Mouse (Mus musculus) liver, postnatal 0 days (tissue): ENCODE data around the gene Rbm3. TPM values are rescaled to one million over a fixed set of nuclear protein-coding genes. Genes with fewer than 3 reads are reported as not detected.

ENCODE experiments used
- ATAC-seq: fragments of 200-750 bp; cut with Nextera tagmentation; 2 replicates; pipeline ENCODE4 v1.8.0; 2017; ENCODE audit warnings: mild to moderate bottlenecking, moderate library complexity
- DNase-seq: peaks from one replicate; pipeline ENCODE4 v3.0.0-alpha.2; 2016
- H3K27ac ChIP-seq: fragments of 300-500 bp; sonication (generic); 2 replicates; pipeline ENCODE4 v1.5.1; 2014; ENCODE audit warnings: antibody characterized with exemption, moderate library complexity, mild to moderate bottlenecking, low read depth
- H3K27me3 ChIP-seq: fragments of 300-500 bp; sonication (generic); 2 replicates; pipeline ENCODE4 v1.6.1; 2014; ENCODE audit warnings: low read length, control low read depth, mixed read lengths; ENCODE audit not compliant: insufficient read depth
- H3K36me3 ChIP-seq: fragments of 300-500 bp; sonication (generic); replicated peaks from 2 replicates; pipeline ENCODE4 v1.6.1; 2014; ENCODE audit warnings: mild to moderate bottlenecking, control low read depth, low read length, moderate library complexity, mixed read lengths; ENCODE audit not compliant: insufficient read depth
- H3K4me1 ChIP-seq: fragments of 300-500 bp; sonication (generic); 2 replicates; pipeline ENCODE4 v1.6.1; 2014; ENCODE audit warnings: antibody characterized with exemption, mild to moderate bottlenecking, control low read depth; ENCODE audit not compliant: insufficient read depth
- H3K4me2 ChIP-seq: fragments of 300-500 bp; sonication (generic); 2 replicates; pipeline ENCODE4 v1.6.1; 2014; ENCODE audit warnings: low read depth, mild to moderate bottlenecking, low read length, moderate library complexity, mixed read lengths
- H3K4me3 ChIP-seq: fragments of 300-500 bp; sonication (generic); 2 replicates; pipeline ENCODE4 v1.5.1; 2014; ENCODE audit warnings: low read depth, low read length
- H3K9ac ChIP-seq: fragments of 300-500 bp; sonication (generic); replicated peaks from 2 replicates; pipeline ENCODE4 v1.6.1; 2014; ENCODE audit warnings: mild to moderate bottlenecking, moderate library complexity
- H3K9me3 ChIP-seq: fragments of 300-500 bp; sonication (generic); 2 replicates; pipeline ENCODE4 v1.6.1; 2016; ENCODE audit warnings: mild to moderate bottlenecking, control low read depth, low read length, mixed read lengths
- CTCF ChIP-seq: sonication (generic); IDR thresholded peaks from 2 replicates; pipeline ENCODE4 v1.5.1; 2016; ENCODE audit warnings: antibody characterized with exemption, low read depth
- EP300 ChIP-seq: IDR thresholded peaks from 2 replicates; pipeline ENCODE4 v1.6.1; 2016; ENCODE audit warnings: antibody characterized with exemption, low read depth, mild to moderate bottlenecking
- WGBS: fragments of 180-500 bp; shearing (Covaris S2); extraction: QIAGEN DNeasy Blood & Tissue Kit; methylation state at CpG from one replicate; pipeline ENCODE4 v1.1.7; 2014; ENCODE audit not compliant: insufficient replicate concordance; 5-methylcytosine and 5-hydroxymethylcytosine counted together
- polyA plus RNA-seq: library from polyadenylated mRNA; unstranded; fragments of >200 nt; fragmentation: Nextera tagmentation; extraction: Ambion mirVana; gene quantifications from 2 replicates; pipeline ENCODE4 v1.2.1, GENCODE M21; 2015

The Rbm3 gene
- polyA plus RNA-seq, 1 experiment from 2014 or later: 413 TPM

DNA sequence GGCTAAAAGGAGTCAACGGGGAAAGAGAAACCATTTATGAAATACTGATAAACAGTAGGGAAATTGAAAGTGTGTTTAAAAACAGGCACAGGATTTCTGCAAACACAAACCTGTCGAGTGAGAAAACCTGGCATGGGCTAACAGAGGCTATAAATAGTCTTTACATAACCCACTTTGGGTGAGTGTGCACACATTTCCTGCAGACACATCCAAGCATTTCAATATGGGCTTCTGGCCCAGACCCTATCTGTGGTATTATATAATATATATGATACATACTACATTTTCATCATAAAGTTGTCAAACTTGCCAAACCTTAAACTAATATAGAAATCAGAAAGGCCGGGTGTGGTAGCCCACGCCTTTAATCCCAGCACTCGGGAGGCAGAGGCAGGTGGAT is 17.4 kb upstream of the Rbm3 start:
- Histone ChIP-seq H3K36me3 (no peaks in the 10 kb centered on the region), H3K9me3 (no peaks in the 10 kb centered on the region), H3K4me1 (no peaks in the 10 kb centered on the region), H3K27ac (no peak overlapping the region), H3K4me2 (no peak overlapping the region), H3K9ac (no peak overlapping the region), H3K27me3 (no peaks in the 10 kb centered on the region), H3K4me3 (no peak overlapping the region)
- WGBS: 64% methylated on average over 5 of the region's 5 CpGs
- ATAC-seq: no peak
- TF ChIP-seq EP300 (no peak), CTCF (no peak)
- no peak for DNase-seq

DNA sequence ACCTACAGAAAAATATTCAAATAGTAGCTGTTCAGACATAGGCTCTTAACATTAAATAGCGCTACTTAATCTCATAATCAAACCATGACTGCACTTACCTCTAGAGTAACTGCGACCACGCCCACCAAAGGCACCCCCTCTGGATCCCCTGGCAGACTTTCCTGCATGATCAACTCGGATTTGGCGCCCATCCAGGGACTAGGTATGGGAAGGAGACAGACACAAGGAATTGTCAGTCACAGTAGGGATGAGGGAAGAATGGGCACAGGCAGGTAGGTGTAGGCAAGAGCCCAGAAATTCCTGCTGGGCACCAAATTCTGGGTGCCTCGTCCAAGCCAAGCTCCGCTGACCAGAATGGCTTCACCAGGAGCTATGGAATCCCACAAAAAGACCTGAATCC is 1.9 kb downstream of the Rbm3 start:
- Histone ChIP-seq H3K4me3 (peak overlapping the region; percentile 62), H3K4me1 (no peaks in the 10 kb centered on the region), H3K4me2 (peak overlapping the region; percentile 78), H3K27me3 (no peaks in the 10 kb centered on the region), H3K9ac (peak overlapping the region; percentile 74), H3K36me3 (peaks cover 36% of the 10 kb centered on the region), H3K9me3 (no peaks in the 10 kb centered on the region), H3K27ac (no peak overlapping the region)
- DNase-seq: no peak
- TF ChIP-seq EP300 (no peak), CTCF (no peak)
- 49% methylated on average over 7 of the region's 7 CpGs for WGBS
- ATAC-seq: no peak

DNA sequence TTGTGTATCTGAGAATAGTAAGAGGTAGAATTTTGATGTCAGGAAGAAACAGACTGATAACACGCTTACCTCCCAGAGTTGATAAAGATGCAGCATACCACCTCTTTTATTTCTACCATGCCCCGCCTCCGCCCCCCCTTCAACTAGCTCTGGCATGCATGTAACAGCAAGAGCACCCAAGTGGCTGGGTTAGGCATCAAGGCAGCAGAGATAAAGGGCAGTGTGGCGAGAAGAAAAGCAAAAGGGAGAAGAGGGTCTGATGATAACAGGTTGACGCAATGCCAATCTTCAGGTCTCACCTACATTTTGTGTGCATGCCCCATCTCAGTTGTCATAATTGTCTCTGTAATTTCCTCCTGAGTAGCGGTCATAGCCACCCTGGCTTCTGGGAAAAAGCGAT is 2.7 kb downstream of the Rbm3 start:
- Histone ChIP-seq H3K4me1 (no peaks in the 10 kb centered on the region), H3K27ac (no peak overlapping the region), H3K27me3 (no peaks in the 10 kb centered on the region), H3K9me3 (no peaks in the 10 kb centered on the region), H3K4me3 (no peak overlapping the region), H3K9ac (no peak overlapping the region), H3K36me3 (peaks cover 36% of the 10 kb centered on the region), H3K4me2 (0 out of 2 replicates have a peak overlapping the region, but pooled peaks have one; percentile 78)
- 79% methylated on average over 7 of the region's 7 CpGs for WGBS
- DNase-seq: no peak
- ATAC-seq: no peak
- no peak for TF ChIP-seq CTCF
- no peak for TF ChIP-seq EP300

DNA sequence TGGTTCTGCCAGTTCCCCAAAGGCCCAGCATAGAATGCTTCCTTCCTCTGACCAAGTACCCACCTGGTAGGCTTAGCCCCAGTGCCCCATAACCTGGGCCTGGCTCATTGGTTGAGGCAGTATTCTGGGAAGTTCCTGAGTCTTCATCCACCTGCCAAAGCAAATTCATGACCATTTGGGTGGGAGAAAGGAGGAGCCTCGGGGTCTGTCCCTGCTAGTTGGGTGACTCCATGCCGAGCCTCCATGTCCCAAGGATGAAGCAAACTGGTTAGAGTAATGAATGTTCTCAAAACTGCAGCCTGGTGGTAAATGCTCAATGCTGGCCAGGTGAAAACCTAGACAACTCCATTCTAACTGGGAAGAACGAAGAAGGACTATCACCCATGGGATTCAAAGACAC is 4.6 kb downstream of the Rbm3 start:
- TF ChIP-seq CTCF (no peak), EP300 (no peak)
- H3K36me3 ChIP-seq: peaks cover 39% of the 10 kb centered on the region
- no peak overlapping the region for H3K4me2 ChIP-seq
- no peak overlapping the region for H3K9ac ChIP-seq
- ATAC-seq (no peak), DNase-seq (no peak)
- no peak overlapping the region for H3K4me3 ChIP-seq
- no peaks in the 10 kb centered on the region for H3K4me1 ChIP-seq
- H3K9me3 ChIP-seq: no peaks in the 10 kb centered on the region
- no peak overlapping the region for H3K27ac ChIP-seq
- no peaks in the 10 kb centered on the region for H3K27me3 ChIP-seq
- WGBS: 73% methylated on average over 3 of the region's 3 CpGs

DNA sequence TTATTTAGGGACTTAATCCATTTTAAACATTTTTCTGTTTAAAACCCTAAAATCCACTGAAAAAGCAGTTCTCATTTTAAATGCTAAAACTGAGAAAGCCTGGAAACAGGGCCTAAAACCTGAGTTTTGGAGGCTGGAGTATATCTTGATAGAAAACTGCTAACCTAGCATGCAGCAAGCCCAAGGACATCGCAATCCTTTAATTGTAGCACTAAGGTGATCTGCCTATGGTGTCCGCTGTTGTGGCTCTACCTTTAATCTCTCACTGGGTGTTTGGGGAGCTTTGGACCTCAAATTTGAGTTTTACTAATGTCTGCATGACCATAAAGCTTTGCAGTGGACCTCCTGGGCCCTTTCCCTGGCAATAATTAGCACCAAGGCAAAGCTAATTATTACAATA is 5.2 kb downstream of the Rbm3 start:
- no peaks in the 10 kb centered on the region for H3K9me3 ChIP-seq
- no peak overlapping the region for H3K4me3 ChIP-seq
- no peak overlapping the region for H3K9ac ChIP-seq
- H3K4me1 ChIP-seq: no peaks in the 10 kb centered on the region
- TF ChIP-seq CTCF: no peak
- no peak for TF ChIP-seq EP300
- no peak for ATAC-seq
- 96% methylated on average over 2 of the region's 2 CpGs for WGBS
- peaks cover 39% of the 10 kb centered on the region for H3K36me3 ChIP-seq
- no peak overlapping the region for H3K4me2 ChIP-seq
- no peak overlapping the region for H3K27ac ChIP-seq
- no peak for DNase-seq
- no peaks in the 10 kb centered on the region for H3K27me3 ChIP-seq

DNA sequence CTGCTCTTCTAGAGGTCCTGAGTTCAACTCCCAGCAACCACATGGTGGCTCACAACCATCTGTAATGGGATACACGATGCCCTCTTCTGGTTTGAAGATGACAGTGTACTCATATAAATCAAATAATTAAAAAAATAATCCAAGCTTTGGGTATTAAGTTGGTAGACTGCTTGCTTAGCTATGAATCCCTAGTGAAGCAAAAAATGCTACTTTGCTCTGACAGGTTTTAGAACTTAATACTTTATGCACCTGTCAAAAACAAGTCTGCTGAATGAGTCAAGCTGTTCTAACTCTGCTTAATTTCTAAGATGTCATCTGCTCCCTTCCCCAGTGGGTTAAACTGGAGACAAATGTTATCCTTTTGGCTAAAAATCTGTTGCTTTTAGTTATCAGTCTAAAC is 6.2 kb downstream of the Rbm3 start:
- no peak overlapping the region for H3K9ac ChIP-seq
- DNase-seq (no peak), ATAC-seq (no peak)
- WGBS: 55% methylated on average over 1 of the region's 1 CpGs
- peaks cover 39% of the 10 kb centered on the region for H3K36me3 ChIP-seq
- no peaks in the 10 kb centered on the region for H3K27me3 ChIP-seq
- H3K9me3 ChIP-seq: no peaks in the 10 kb centered on the region
- H3K4me3 ChIP-seq: no peak overlapping the region
- no peak overlapping the region for H3K27ac ChIP-seq
- H3K4me1 ChIP-seq: no peaks in the 10 kb centered on the region
- H3K4me2 ChIP-seq: no peak overlapping the region
- TF ChIP-seq EP300 (no peak), CTCF (peak; percentile 17; the same call in 1 of the 2 replicates)

DNA sequence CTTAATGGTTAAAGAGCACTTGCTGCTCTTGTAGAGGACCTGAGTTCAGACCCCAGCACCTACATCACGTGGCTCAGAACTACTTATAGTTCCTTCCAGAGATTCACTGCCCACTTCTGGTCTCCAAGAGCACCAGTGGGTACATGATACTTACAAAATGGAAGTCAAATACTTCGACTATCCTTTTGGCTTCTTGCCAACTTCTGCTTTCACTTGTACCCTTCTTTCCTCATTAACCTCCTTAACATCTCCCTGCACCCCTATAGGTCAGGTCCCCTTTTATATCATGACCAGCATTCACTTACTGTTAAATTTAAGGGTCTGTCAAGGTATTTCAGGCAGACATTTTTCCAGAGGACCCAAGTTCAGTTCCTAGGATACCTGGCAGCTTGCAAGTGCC is 9.8 kb downstream of the Rbm3 start:
- Histone ChIP-seq H3K9me3 (no peaks in the 10 kb centered on the region), H3K36me3 (peaks cover 11% of the 10 kb centered on the region; the same call in 1 of the 2 replicates), H3K4me2 (no peak overlapping the region), H3K4me1 (peaks cover 4% of the 10 kb centered on the region; the same call in 1 of the 2 replicates), H3K4me3 (no peak overlapping the region), H3K9ac (no peak overlapping the region), H3K27me3 (no peaks in the 10 kb centered on the region), H3K27ac (no peak overlapping the region)
- DNase-seq (no peak), ATAC-seq (no peak)
- TF ChIP-seq CTCF (no peak), EP300 (no peak)
- WGBS: 31% methylated on average over 2 of the region's 2 CpGs
